Mouse (Mus musculus): ENCODE data around the gene Astn2.

DNA sequence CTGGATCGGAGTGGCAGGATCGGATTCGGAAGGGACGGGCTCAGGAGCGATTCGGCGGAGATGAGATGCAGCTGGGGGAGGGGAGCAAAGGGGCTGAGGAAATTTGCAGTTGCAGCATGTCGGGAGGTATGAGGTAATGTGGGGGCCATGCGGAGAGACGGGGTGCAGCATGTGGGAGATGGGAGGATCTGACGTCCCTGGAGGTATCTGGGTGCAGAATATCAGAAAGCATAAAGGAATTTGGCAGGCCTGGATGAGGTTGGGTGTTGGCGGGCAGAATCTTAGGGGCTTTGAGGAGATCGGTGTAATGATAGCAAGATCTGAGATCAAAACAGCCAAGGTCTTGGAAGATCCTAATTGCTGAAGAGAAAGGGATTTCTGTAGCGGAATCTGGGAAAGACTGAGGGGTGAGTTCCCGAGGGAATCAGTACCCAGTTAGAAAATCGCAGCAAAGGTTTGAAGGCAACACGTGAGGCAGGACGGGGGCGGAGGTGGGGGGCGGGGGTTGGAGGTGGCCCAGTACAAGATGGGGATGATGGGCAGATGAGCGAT, 799.2 kb downstream of the Astn2 start:
- TF ChIP-seq CTCF (IDR thresholded peaks at IDR 0.05; ENCODE audit: insufficient read depth, low read depth, low read length) (no peak), POLR2A (IDR thresholded peaks at IDR 0.05; ENCODE audit: insufficient read depth, low read depth, low read length) (no peak)
